Mouse (Mus musculus): ENCODE results near the gene Dpm2.

Dpm2 gene

GRCm38 (mm10) chr2:32570698-32571494, at the start of gene Dpm2:
TSS of gene Dpm2 (plus strand) at chr2:32570858.
- DNase-seq: peak; percentile 89 to 92

- DNase-seq: no peak
Observed at GRCm38 (mm10) chr2:32524536-32525031, 46.1 kb upstream of the Dpm2 start.

GRCm38 (mm10) chr2:32525816-32526215, 44.8 kb upstream of the Dpm2 start:
- DNase-seq: no peak

- DNase-seq: no peak
Observed at GRCm38 (mm10) chr2:32527468-32527966, 43.1 kb upstream of the Dpm2 start.

- DNase-seq: no peak
Observed at GRCm38 (mm10) chr2:32528326-32528725, 42.3 kb upstream of the Dpm2 start.

- no peak for DNase-seq
Observed at GRCm38 (mm10) chr2:32530479-32530878, 40.2 kb upstream of the Dpm2 start.

- no peak for DNase-seq
Observed at GRCm38 (mm10) chr2:32533163-32533562, 37.5 kb upstream of the Dpm2 start.

GRCm38 (mm10) chr2:32534061-32534732, 36.5 kb upstream of the Dpm2 start:
- DNase-seq: peak; percentile 47 to 50

GRCm38 (mm10) chr2:32534733-32535471, 35.8 kb upstream of the Dpm2 start, which contains the start of gene Fam102a:
TSS of gene Fam102a (plus strand) at chr2:32535332.
- DNase-seq: peak; percentile 97 to 98

- peak; percentile 75 to 78 for DNase-seq
Observed at GRCm38 (mm10) chr2:32535501-32535991, 35.1 kb upstream of the Dpm2 start.

- DNase-seq: peak; percentile 46 to 54
Observed at GRCm38 (mm10) chr2:32536086-32536633, 34.5 kb upstream of the Dpm2 start.

GRCm38 (mm10) chr2:32536634-32537359, 33.9 kb upstream of the Dpm2 start:
- DNase-seq: peak; percentile 55 to 61

GRCm38 (mm10) chr2:32537360-32537905, 33.2 kb upstream of the Dpm2 start:
- DNase-seq: peak; percentile 54 to 59

GRCm38 (mm10) chr2:32537941-32538340, 32.7 kb upstream of the Dpm2 start:
- no peak for DNase-seq

- no peak for DNase-seq
Observed at GRCm38 (mm10) chr2:32538461-32538860, 32.2 kb upstream of the Dpm2 start.

- no peak for DNase-seq
Observed at GRCm38 (mm10) chr2:32539452-32539981, 31.1 kb upstream of the Dpm2 start.

GRCm38 (mm10) chr2:32541333-32541908, 29.2 kb upstream of the Dpm2 start:
- DNase-seq: no peak

GRCm38 (mm10) chr2:32541986-32542573, 28.6 kb upstream of the Dpm2 start:
- DNase-seq: no peak

GRCm38 (mm10) chr2:32543031-32543449, 27.6 kb upstream of the Dpm2 start:
- no peak for DNase-seq

- DNase-seq: no peak
Observed at GRCm38 (mm10) chr2:32546951-32547350, 23.7 kb upstream of the Dpm2 start.

Measured in B cell, adult 2 months (primary cell).